Mouse (Mus musculus) midbrain, embryonic 16.5 days (tissue): Measurements from ENCODE around the gene Sc5d. TPM values are rescaled to one million over a fixed set of nuclear protein-coding genes. Genes with fewer than 3 reads are reported as not detected.

ENCODE experiments used
- ATAC-seq: fragments of 200-750 bp; cut with Nextera tagmentation; 2 replicates; pipeline ENCODE4 v1.8.0; 2017; ENCODE audit warnings: moderate TSS enrichment
- H3K27ac ChIP-seq: fragments of 300-500 bp; sonication (generic); 2 replicates; pipeline ENCODE4 v1.5.1; 2014; ENCODE audit warnings: mild to moderate bottlenecking, low read length, mixed read lengths
- H3K27me3 ChIP-seq: fragments of 300-500 bp; sonication (generic); 2 replicates; pipeline ENCODE4 v1.6.1; 2014; ENCODE audit warnings: low read depth, low read length, mixed read lengths; ENCODE audit not compliant: control insufficient read depth, insufficient read depth
- H3K36me3 ChIP-seq: fragments of 300-500 bp; sonication (generic); 2 replicates; pipeline ENCODE4 v1.6.1; 2014; ENCODE audit warnings: mild to moderate bottlenecking, low read length, moderate library complexity, mixed read lengths; ENCODE audit not compliant: control insufficient read depth, insufficient read depth
- H3K4me1 ChIP-seq: fragments of 300-500 bp; sonication (generic); 2 replicates; pipeline ENCODE4 v1.6.1; 2014; ENCODE audit warnings: mild to moderate bottlenecking, low read length, mixed read lengths; ENCODE audit not compliant: control insufficient read depth, insufficient read depth
- H3K4me2 ChIP-seq: fragments of 300-500 bp; sonication (generic); 2 replicates; pipeline ENCODE4 v1.6.1; 2014; ENCODE audit warnings: mild to moderate bottlenecking, low read length, mixed read lengths
- H3K4me3 ChIP-seq: fragments of 300-500 bp; sonication (generic); 2 replicates; pipeline ENCODE4 v1.5.1; 2014; ENCODE audit warnings: low read depth, mild to moderate bottlenecking, low read length, moderate library complexity, mixed read lengths
- H3K9ac ChIP-seq: fragments of 300-500 bp; sonication (generic); 2 replicates; pipeline ENCODE4 v1.6.1; 2014; ENCODE audit warnings: low read depth, low read length, mixed read lengths
- H3K9me3 ChIP-seq: fragments of 300-500 bp; sonication (generic); replicated peaks from 2 replicates; pipeline ENCODE4 v1.6.1; 2014; ENCODE audit warnings: mild to moderate bottlenecking, low read length, mixed read lengths; ENCODE audit not compliant: control insufficient read depth, poor library complexity, severe bottlenecking
- WGBS: fragments of 180-500 bp; shearing (Covaris S2); extraction: QIAGEN DNeasy Blood & Tissue Kit; methylation state at CpG from one replicate; pipeline ENCODE4 v1.1.7; 2014; 5-methylcytosine and 5-hydroxymethylcytosine counted together
- polyA plus RNA-seq: library from polyadenylated mRNA; unstranded; fragments of >200 nt; fragmentation: Nextera tagmentation; extraction: Ambion mirVana; gene quantifications from 2 replicates; pipeline ENCODE4 v1.2.1, GENCODE M21; 2015

Sc5d gene
- polyA plus RNA-seq, 1 experiment from 2014 or later, result 88.3 TPM

GRCm38 (mm10) chr9:42241021-42241420, 23.0 kb downstream of the Sc5d start:
- peak overlapping the region; percentile 38; the same call in 1 of the 2 replicates for H3K4me2 ChIP-seq
- H3K4me3 ChIP-seq, result no peak overlapping the region
- ATAC-seq, result peak; percentile 76
- no peaks in the 10 kb centered on the region for H3K27me3 ChIP-seq
- 0 out of 2 replicates have a peak overlapping the region, but pooled peaks have one; percentile 40 for H3K27ac ChIP-seq
- no peaks in the 10 kb centered on the region for H3K9me3 ChIP-seq
- WGBS, result 45% methylated on average over 3 of the region's 3 CpGs
- no peaks in the 10 kb centered on the region for H3K36me3 ChIP-seq
- H3K4me1 ChIP-seq, result peaks cover 7% of the 10 kb centered on the region; the same call in 1 of the 2 replicates
- H3K9ac ChIP-seq, result no peak overlapping the region

DNA sequence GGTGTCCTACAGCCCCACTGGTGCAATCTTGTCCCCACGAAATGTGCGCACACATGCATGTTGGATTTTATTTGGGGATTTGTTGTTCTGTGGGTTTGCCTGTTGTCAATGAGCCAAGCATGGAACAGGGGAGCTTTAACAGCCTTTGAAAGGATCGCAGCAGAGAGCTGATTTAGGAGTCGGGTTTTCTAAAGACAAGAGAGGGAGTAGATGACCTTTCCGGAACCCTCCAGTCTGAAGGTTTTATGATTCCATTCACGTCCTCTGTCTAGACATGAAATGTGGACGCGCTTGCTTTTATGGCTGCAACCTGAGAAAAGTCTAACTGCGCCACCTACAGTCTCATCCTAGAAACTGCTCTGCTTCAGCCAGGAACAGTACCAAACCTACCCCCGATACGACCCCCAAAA, 23.5 kb downstream of the Sc5d start:
- H3K27me3 ChIP-seq, result no peaks in the 10 kb centered on the region
- peak overlapping the region; percentile 38 for H3K4me2 ChIP-seq
- peaks cover 7% of the 10 kb centered on the region; the same call in 1 of the 2 replicates for H3K4me1 ChIP-seq
- H3K36me3 ChIP-seq, result no peaks in the 10 kb centered on the region
- H3K9ac ChIP-seq, result no peak overlapping the region; the same call in 1 of the 2 replicates
- WGBS, result 12% methylated on average over 11 of the region's 11 CpGs
- no peaks in the 10 kb centered on the region for H3K9me3 ChIP-seq
- peak; percentile 87 for ATAC-seq
- no peak overlapping the region for H3K4me3 ChIP-seq
- H3K27ac ChIP-seq, result peak overlapping the region; percentile 76

GRCm38 (mm10) chr9:42238827-42239226, 25.2 kb downstream of the Sc5d start:
- H3K4me1 ChIP-seq, result peaks cover 7% of the 10 kb centered on the region; the same call in 1 of the 2 replicates
- H3K36me3 ChIP-seq, result no peaks in the 10 kb centered on the region
- no peaks in the 10 kb centered on the region for H3K9me3 ChIP-seq
- H3K27me3 ChIP-seq, result no peaks in the 10 kb centered on the region
- no peak for ATAC-seq
- H3K9ac ChIP-seq, result no peak overlapping the region
- WGBS, result 93% methylated on average over 4 of the region's 4 CpGs
- H3K4me2 ChIP-seq, result no peak overlapping the region
- no peak overlapping the region for H3K27ac ChIP-seq
- H3K4me3 ChIP-seq, result no peak overlapping the region

DNA sequence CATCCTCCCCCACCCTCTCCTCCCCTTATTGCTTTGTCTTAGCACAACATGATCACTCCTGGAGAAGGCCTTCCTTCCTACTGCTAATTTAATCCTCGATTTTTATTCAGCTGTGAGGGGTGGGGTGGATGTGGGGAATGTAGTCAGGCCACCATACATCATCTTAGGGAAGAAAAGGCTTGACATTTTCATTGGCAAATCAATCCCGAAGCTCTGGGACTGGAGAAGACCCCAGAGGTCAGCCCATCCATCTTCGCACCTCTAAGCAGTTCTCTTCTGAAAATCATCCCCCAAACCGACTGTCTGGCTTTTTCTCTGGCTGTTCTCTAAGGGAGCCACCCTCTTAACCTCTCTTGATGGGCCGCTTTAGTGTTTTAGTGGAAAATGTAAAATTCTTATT, 32.9 kb downstream of the Sc5d start:
- H3K27me3 ChIP-seq, result no peaks in the 10 kb centered on the region
- 69% methylated on average over 5 of the region's 5 CpGs for WGBS
- H3K4me2 ChIP-seq, result no peak overlapping the region
- no peak overlapping the region for H3K9ac ChIP-seq
- H3K27ac ChIP-seq, result no peak overlapping the region
- H3K9me3 ChIP-seq, result no peaks in the 10 kb centered on the region
- ATAC-seq, result no peak
- no peaks in the 10 kb centered on the region; the same call in 1 of the 2 replicates for H3K4me1 ChIP-seq
- no peaks in the 10 kb centered on the region for H3K36me3 ChIP-seq
- H3K4me3 ChIP-seq, result no peak overlapping the region

GRCm38 (mm10) chr9:42230333-42230732, 33.7 kb downstream of the Sc5d start:
- Histone ChIP-seq H3K9ac (no peak overlapping the region), H3K27me3 (no peaks in the 10 kb centered on the region), H3K4me2 (no peak overlapping the region), H3K4me3 (no peak overlapping the region), H3K27ac (no peak overlapping the region), H3K4me1 (no peaks in the 10 kb centered on the region; the same call in 1 of the 2 replicates), H3K36me3 (no peaks in the 10 kb centered on the region), H3K9me3 (no peaks in the 10 kb centered on the region)
- no peak for ATAC-seq
- 90% methylated on average over 2 of the region's 2 CpGs for WGBS

GRCm38 (mm10) chr9:42229465-42230110, 34.5 kb downstream of the Sc5d start:
- no peak for ATAC-seq
- Histone ChIP-seq H3K27ac (no peak overlapping the region), H3K9ac (no peak overlapping the region), H3K27me3 (no peaks in the 10 kb centered on the region), H3K4me3 (no peak overlapping the region), H3K36me3 (no peaks in the 10 kb centered on the region), H3K9me3 (no peaks in the 10 kb centered on the region), H3K4me2 (no peak overlapping the region), H3K4me1 (no peaks in the 10 kb centered on the region; the same call in 1 of the 2 replicates)
- WGBS, result 73% methylated on average over 12 of the region's 12 CpGs

DNA sequence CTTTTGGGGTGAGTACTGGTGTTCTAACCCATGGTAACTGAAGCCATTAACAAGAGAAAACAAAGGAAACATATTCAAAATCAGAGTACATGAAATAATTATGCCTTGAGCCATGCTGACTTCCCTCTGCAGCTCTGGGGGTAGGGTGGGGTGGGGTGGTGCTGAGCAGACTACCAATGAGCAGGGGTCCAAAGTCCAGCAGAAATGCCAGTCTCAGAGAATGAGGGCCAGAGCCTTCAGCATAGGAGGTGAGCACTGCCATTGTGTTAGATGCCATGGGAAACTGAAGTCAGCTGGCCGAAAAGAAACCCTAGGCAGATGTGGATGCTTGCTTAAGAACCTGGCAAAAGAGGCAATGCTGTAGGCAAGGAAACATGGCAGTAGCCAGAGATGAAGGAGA, 36.3 kb downstream of the Sc5d start:
- H3K27ac ChIP-seq, result no peak overlapping the region
- H3K9ac ChIP-seq, result no peak overlapping the region
- H3K4me1 ChIP-seq, result no peaks in the 10 kb centered on the region; the same call in 1 of the 2 replicates
- no peaks in the 10 kb centered on the region for H3K36me3 ChIP-seq
- WGBS, result 89% methylated on average over 1 of the region's 1 CpGs
- H3K4me3 ChIP-seq, result no peak overlapping the region
- no peak for ATAC-seq
- no peaks in the 10 kb centered on the region for H3K9me3 ChIP-seq
- H3K4me2 ChIP-seq, result no peak overlapping the region
- no peaks in the 10 kb centered on the region for H3K27me3 ChIP-seq

DNA sequence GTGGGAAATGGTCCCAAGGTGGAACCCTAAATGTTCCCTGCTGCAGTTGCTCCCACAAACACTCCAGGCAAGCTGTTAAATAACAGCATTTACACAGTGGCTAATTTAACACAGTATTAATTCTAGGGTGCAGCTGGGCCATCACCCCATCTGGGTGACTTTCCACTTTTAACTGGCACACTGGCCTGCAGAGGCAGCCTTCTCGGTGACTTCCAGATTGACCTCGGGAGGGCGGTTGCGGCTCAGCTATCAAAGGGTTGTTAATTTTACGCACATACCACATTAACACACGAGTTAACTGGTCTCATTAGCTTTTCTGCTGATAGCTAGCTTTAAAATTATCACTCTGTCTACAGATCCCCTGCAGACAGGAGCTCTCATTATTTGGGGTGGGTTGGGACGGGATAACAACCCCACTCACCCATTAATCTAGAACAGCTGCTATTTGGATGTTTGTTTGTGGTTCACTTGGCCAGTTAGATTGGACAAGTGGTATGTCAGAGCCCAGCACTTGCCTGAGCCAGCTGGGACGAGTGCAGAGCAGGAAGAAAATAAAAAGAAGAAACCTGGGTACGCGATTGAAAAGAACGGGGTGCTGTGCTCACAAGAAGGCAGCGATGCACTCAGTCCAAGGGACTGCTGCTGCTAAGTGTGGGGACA, 44.9 kb downstream of the Sc5d start:
- Histone ChIP-seq H3K4me2 (no peak overlapping the region), H3K9ac (no peak overlapping the region), H3K27ac (no peak overlapping the region), H3K4me3 (no peak overlapping the region), H3K4me1 (no peaks in the 10 kb centered on the region), H3K36me3 (no peaks in the 10 kb centered on the region), H3K27me3 (no peaks in the 10 kb centered on the region), H3K9me3 (no peaks in the 10 kb centered on the region)
- no peak for ATAC-seq
- 72% methylated on average over 12 of the region's 12 CpGs for WGBS

DNA sequence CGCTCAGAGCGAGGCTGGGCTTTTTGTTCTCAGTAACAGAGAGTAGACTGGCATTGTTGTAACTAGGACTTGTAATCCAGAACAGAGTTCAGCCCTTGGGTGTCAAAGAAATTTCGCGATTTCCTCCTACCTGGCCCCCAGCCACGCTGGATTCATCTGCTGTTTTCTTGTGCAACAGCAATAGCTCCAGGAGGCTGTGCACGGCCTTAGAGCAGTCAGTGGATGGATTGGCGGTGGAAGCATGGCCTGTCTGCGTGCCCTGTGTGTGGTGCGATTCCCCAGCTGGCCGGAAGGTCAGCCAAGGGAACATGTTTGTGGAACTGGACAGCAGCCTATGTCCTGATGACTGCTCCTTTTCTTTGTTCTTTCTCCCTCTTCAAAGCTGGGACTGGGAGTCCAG, 46.4 kb downstream of the Sc5d start:
- Histone ChIP-seq H3K9ac (no peak overlapping the region), H3K27ac (no peak overlapping the region), H3K27me3 (no peaks in the 10 kb centered on the region), H3K4me1 (no peaks in the 10 kb centered on the region), H3K36me3 (no peaks in the 10 kb centered on the region), H3K9me3 (no peaks in the 10 kb centered on the region), H3K4me2 (no peak overlapping the region), H3K4me3 (no peak overlapping the region)
- no peak for ATAC-seq
- 71% methylated on average over 10 of the region's 10 CpGs for WGBS
